Mouse (Mus musculus) heart, postnatal 0 days (tissue): ENCODE measurements at regions not wholly inside any gene's neighbourhood (a gene's known extent, or its start where the extent isn't known, plus 50 kb on each side); places are given as distances from the start of the nearest gene placed in this dataset.

Experiments used
- CTCF ChIP-seq: IDR thresholded peaks from 2 replicates; pipeline ENCODE4 v1.5.1; 2016; ENCODE audit warnings: antibody characterized with exemption, control low read depth, low read depth
- EP300 ChIP-seq: IDR thresholded peaks from 2 replicates; pipeline ENCODE4 v1.6.1; 2016; ENCODE audit warnings: antibody characterized with exemption, low read depth

DNA sequence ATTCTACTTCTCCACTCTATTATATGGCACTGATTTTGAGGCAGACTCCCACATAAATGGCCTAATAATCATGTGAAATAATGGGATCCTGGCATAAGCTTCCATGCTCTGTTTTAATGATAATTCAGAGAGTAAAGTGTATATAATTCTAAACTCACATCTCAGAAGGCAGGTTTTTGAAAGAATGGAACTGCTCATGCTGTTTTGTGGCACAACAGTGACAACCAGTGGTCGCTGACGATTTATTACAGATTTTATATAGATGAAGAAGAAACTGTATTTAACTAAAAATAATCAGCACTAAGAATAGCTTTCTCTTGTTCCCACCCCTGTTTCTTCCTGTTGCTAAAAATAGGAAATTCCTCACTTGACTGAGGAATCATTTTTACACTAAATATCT lies 554.5 kb downstream of the Gbe1 start:
- TF ChIP-seq CTCF (peak; percentile 30), EP300 (no peak)
